Mouse (Mus musculus): Measurements from ENCODE around the gene Herpud1. TPM values are rescaled to one million over a fixed set of nuclear protein-coding genes. Genes with fewer than 3 reads are reported as not detected.

The Herpud1 gene
- total and polyA plus RNA-seq, 3 experiments: 124 to 257 (median 206) TPM

DNA sequence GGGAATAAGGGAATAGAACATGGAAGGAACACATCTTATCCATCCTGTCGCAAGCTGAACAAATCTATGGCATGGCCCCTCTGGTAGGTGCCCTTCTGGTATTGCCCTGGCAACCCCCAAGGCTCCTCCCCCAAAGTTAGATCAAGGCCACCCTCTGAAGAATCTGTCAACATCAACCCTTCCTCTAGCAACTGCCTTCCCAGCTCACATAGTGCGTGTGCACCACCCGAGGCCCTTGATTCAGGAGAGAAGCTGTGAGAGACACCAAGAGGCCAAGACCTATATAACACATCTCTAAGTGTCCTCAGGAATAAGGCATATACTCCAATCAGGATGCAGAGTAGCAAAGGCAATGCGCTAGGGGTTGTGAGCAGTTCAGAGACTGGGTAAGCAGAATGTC is 36.0 kb downstream of the Herpud1 start:
- no peak for DNase-seq (ENCODE audit: extremely low read depth)
- Histone ChIP-seq H3K4me3 (replicated peaks in 1 of 3; ENCODE audit: low read depth in 2 of 3, low read length in 2 of 3, poor library complexity in 1 of 3) (no peak overlapping the region), H3K27ac (ENCODE audit: insufficient read depth, low read depth) (no peak overlapping the region), H3K79me2 (replicated peaks; ENCODE audit: control insufficient read depth, extremely low read depth, insufficient read depth, poor library complexity, severe bottlenecking) (no peaks in the 10 kb centered on the region), H3K9ac (ENCODE audit: insufficient read depth, low read depth) (no peak overlapping the region), H3K4me2 (ENCODE audit: insufficient read depth, low read depth, poor library complexity, severe bottlenecking) (no peak overlapping the region), H3K36me3 (replicated peaks in 1 of 2; ENCODE audit: control insufficient read depth in 1 of 2, insufficient read depth in 1 of 2, low read length in 1 of 2) (no peaks in the 10 kb centered on the region), H3K27me3 (replicated peaks) (no peaks in the 10 kb centered on the region), H3K9me3 (replicated peaks; ENCODE audit: low read length) (no peaks in the 10 kb centered on the region), H3K4me1 (ENCODE audit: control insufficient read depth in 1 of 2, insufficient read depth in 2 of 2) (peaks cover 0 to 20% of the 10 kb centered on the region in 2 experiments; a peak in 2 of 4 replicates)
- in situ Hi-C loops (cut with MboI; ENCODE audit: low pct_ligation_motif_present, low pct_unique_long_range_greater_than_20kb, low sequenced_read_pairs): no loop called here
- dilution Hi-C loops (cut with MboI; ENCODE audit: extremely low pct_ligation_motif_present, extremely low pct_unique_long_range_greater_than_20kb, low sequenced_read_pairs): no loop called here
- no peak for TF ChIP-seq NRF1 (IDR thresholded peaks at IDR 0.05; ENCODE audit: low read depth, low read length)
- TF ChIP-seq ELF1 (IDR thresholded peaks at IDR 0.05; ENCODE audit: low read depth, low read length): no peak
- 0 out of 4 replicates have a peak, but pooled peaks of 1 of the 2 experiments have one; percentile 12 for TF ChIP-seq CTCF (conservative IDR thresholded peaks at IDR 0.05 in 1 of 2, IDR thresholded peaks at IDR 0.05 in 1 of 2; ENCODE audit: low read depth in 2 of 2, low read length in 2 of 2)
- TF ChIP-seq UBTF (IDR thresholded peaks at IDR 0.05; ENCODE audit: low read depth, low read length): no peak
- TF ChIP-seq MAZ (IDR thresholded peaks at IDR 0.05; ENCODE audit: low read depth, low read length): no peak
- no peak for TF ChIP-seq POLR2AphosphoS2 (IDR thresholded peaks at IDR 0.05; ENCODE audit: low read depth, low read length)

GRCm38 (mm10) chr8:94427953-94428352 is 41.7 kb downstream of the Herpud1 start:
- dilution Hi-C loops (cut with MboI; ENCODE audit: extremely low pct_ligation_motif_present, extremely low pct_unique_long_range_greater_than_20kb, low sequenced_read_pairs): no loop called here
- peaks cover 12 to 59% of the 10 kb centered on the region in 2 experiments for H3K4me1 ChIP-seq (ENCODE audit: control insufficient read depth in 1 of 2, insufficient read depth in 2 of 2)
- H3K79me2 ChIP-seq (replicated peaks; ENCODE audit: control insufficient read depth, extremely low read depth, insufficient read depth, poor library complexity, severe bottlenecking): no peaks in the 10 kb centered on the region
- in situ Hi-C loops (cut with MboI; ENCODE audit: low pct_ligation_motif_present, low pct_unique_long_range_greater_than_20kb, low sequenced_read_pairs): no loop called here
- H3K4me3 ChIP-seq (replicated peaks in 1 of 3; ENCODE audit: low read depth in 2 of 3, low read length in 2 of 3, poor library complexity in 1 of 3): no peak overlapping the region
- H3K9me3 ChIP-seq (replicated peaks; ENCODE audit: low read length): no peaks in the 10 kb centered on the region
- H3K9ac ChIP-seq (ENCODE audit: insufficient read depth, low read depth): no peak overlapping the region
- TF ChIP-seq HCFC1 (IDR thresholded peaks at IDR 0.05; ENCODE audit: low read depth, low read length) (no peak), MXI1 (IDR thresholded peaks at IDR 0.05; ENCODE audit: low read depth, low read length) (no peak), JUND (conservative IDR thresholded peaks at IDR 0.05; ENCODE audit: low read depth, low read length) (no peak), ELF1 (IDR thresholded peaks at IDR 0.05; ENCODE audit: low read depth, low read length) (no peak), MAZ (IDR thresholded peaks at IDR 0.05; ENCODE audit: low read depth, low read length) (no peak), MAFK (IDR thresholded peaks at IDR 0.05; ENCODE audit: insufficient replicate concordance, low read length) (no peak), UBTF (IDR thresholded peaks at IDR 0.05; ENCODE audit: low read depth, low read length) (no peak), ZKSCAN1 (IDR thresholded peaks at IDR 0.05; ENCODE audit: borderline replicate concordance, low read depth, low read length) (no peak), ETS1 (conservative IDR thresholded peaks at IDR 0.05; ENCODE audit: low read depth, low read length) (no peak), SIN3A (IDR thresholded peaks at IDR 0.05; ENCODE audit: low read length) (no peak), CHD2 (IDR thresholded peaks at IDR 0.05; ENCODE audit: low read length) (no peak), USF1 (IDR thresholded peaks at IDR 0.05; ENCODE audit: low read depth, low read length) (no peak), RAD21 (IDR thresholded peaks at IDR 0.05; ENCODE audit: low read depth, low read length) (no peak), SMC3 (IDR thresholded peaks at IDR 0.05; ENCODE audit: low read depth, low read length) (no peak), ZNF384 (IDR thresholded peaks at IDR 0.05; ENCODE audit: low read depth, low read length) (no peak), TBP (conservative IDR thresholded peaks at IDR 0.05; ENCODE audit: low read depth, low read length) (no peak), PAX5 (IDR thresholded peaks at IDR 0.05; ENCODE audit: low read length) (no peak), NELFE (IDR thresholded peaks at IDR 0.05; ENCODE audit: low read depth, low read length) (no peak), MEF2A (IDR thresholded peaks at IDR 0.05; ENCODE audit: borderline replicate concordance, low read depth, low read length) (no peak)
- no peak overlapping the region for H3K4me2 ChIP-seq (ENCODE audit: insufficient read depth, low read depth, poor library complexity, severe bottlenecking)
- peaks cover 0 to 4% of the 10 kb centered on the region in 2 experiments for H3K36me3 ChIP-seq (replicated peaks in 1 of 2; ENCODE audit: control insufficient read depth in 1 of 2, insufficient read depth in 1 of 2, low read length in 1 of 2)
- no peak overlapping the region for H3K27ac ChIP-seq (ENCODE audit: insufficient read depth, low read depth)
- DNase-seq (ENCODE audit: extremely low read depth): no peak
- no peaks in the 10 kb centered on the region for H3K27me3 ChIP-seq (replicated peaks)
